Mouse (Mus musculus) hindbrain, embryonic 13.5 days (tissue): Measurements from ENCODE around the gene Ube4a. TPM values are rescaled to one million over a fixed set of nuclear protein-coding genes. Genes with fewer than 3 reads are reported as not detected.
A peak's percentile ranks its signal among the peaks of the same experiment; 100 is the strongest.
"Not testable (repeated sequence)": the region's sequence is repeated elsewhere in the genome, so short reads cannot be mapped to it uniquely, and the experiment has no call there.

Source experiments
- ATAC-seq: fragments of 200-750 bp; cut with Nextera tagmentation; 2 replicates; pipeline ENCODE4 v1.8.0; 2017; ENCODE audit warnings: moderate TSS enrichment; ENCODE audit not compliant: low FRiP score
- H3K27ac ChIP-seq: fragments of 300-500 bp; sonication (generic); 2 replicates; pipeline ENCODE4 v1.5.1; 2015; ENCODE audit warnings: inconsistent platforms, mild to moderate bottlenecking, moderate library complexity
- H3K27me3 ChIP-seq: fragments of 300-500 bp; sonication (generic); 2 replicates; pipeline ENCODE4 v1.6.1; 2015; ENCODE audit warnings: mild to moderate bottlenecking, inconsistent platforms
- H3K36me3 ChIP-seq: fragments of 300-500 bp; sonication (generic); 2 replicates; pipeline ENCODE4 v1.6.1; 2015; ENCODE audit warnings: mild to moderate bottlenecking, inconsistent platforms
- H3K4me1 ChIP-seq: fragments of 300-500 bp; sonication (generic); replicated peaks from 2 replicates; pipeline ENCODE4 v1.6.1; 2015; ENCODE audit warnings: inconsistent platforms
- H3K4me2 ChIP-seq: fragments of 300-500 bp; sonication (generic); 2 replicates; pipeline ENCODE4 v1.6.1; 2015; ENCODE audit warnings: inconsistent platforms, mild to moderate bottlenecking, moderate library complexity
- H3K4me3 ChIP-seq: fragments of 300-500 bp; sonication (generic); 2 replicates; pipeline ENCODE4 v1.5.1; 2015; ENCODE audit warnings: mild to moderate bottlenecking, inconsistent platforms
- H3K9ac ChIP-seq: fragments of 300-500 bp; sonication (generic); 2 replicates; pipeline ENCODE4 v1.6.1; 2015; ENCODE audit warnings: mild to moderate bottlenecking, inconsistent platforms
- H3K9me3 ChIP-seq: fragments of 300-500 bp; sonication (generic); 2 replicates; pipeline ENCODE4 v1.6.1; 2016; ENCODE audit warnings: inconsistent platforms
- WGBS: fragments of 180-500 bp; shearing (Covaris S2); methylation state at CpG from one replicate; pipeline ENCODE4 v1.1.7; 2015; 5-methylcytosine and 5-hydroxymethylcytosine counted together
- polyA plus RNA-seq: library from polyadenylated mRNA; unstranded; fragments of >200 nt; fragmentation: Nextera tagmentation; extraction: Ambion mirVana; gene quantifications from 2 replicates; pipeline ENCODE4 v1.2.1, GENCODE M21; 2015

Gene Ube4a
- polyA plus RNA-seq, 1 experiment from 2014 or later, result 35.6 TPM

GRCm38 (mm10) chr9:44979806-44980205 is 14.4 kb upstream of the Ube4a start:
- H3K9me3 ChIP-seq, result no peaks in the 10 kb centered on the region
- H3K36me3 ChIP-seq, result no peaks in the 10 kb centered on the region
- no peaks in the 10 kb centered on the region for H3K4me1 ChIP-seq
- WGBS, result 87% methylated on average over 7 of the region's 7 CpGs
- peaks cover 31% of the 10 kb centered on the region for H3K27me3 ChIP-seq
- no peak overlapping the region for H3K9ac ChIP-seq
- no peak for ATAC-seq
- H3K4me2 ChIP-seq, result no peak overlapping the region
- H3K4me3 ChIP-seq, result no peak overlapping the region
- H3K27ac ChIP-seq, result no peak overlapping the region

GRCm38 (mm10) chr9:44977813-44978212 is 12.4 kb upstream of the Ube4a start:
- no peak overlapping the region for H3K9ac ChIP-seq
- peaks cover 50% of the 10 kb centered on the region for H3K27me3 ChIP-seq
- no peaks in the 10 kb centered on the region for H3K36me3 ChIP-seq
- WGBS, result 80% methylated on average over 6 of the region's 6 CpGs
- H3K9me3 ChIP-seq, result no peaks in the 10 kb centered on the region
- H3K4me3 ChIP-seq, result no peak overlapping the region
- no peak for ATAC-seq
- H3K27ac ChIP-seq, result no peak overlapping the region
- H3K4me2 ChIP-seq, result no peak overlapping the region
- H3K4me1 ChIP-seq, result no peaks in the 10 kb centered on the region

DNA sequence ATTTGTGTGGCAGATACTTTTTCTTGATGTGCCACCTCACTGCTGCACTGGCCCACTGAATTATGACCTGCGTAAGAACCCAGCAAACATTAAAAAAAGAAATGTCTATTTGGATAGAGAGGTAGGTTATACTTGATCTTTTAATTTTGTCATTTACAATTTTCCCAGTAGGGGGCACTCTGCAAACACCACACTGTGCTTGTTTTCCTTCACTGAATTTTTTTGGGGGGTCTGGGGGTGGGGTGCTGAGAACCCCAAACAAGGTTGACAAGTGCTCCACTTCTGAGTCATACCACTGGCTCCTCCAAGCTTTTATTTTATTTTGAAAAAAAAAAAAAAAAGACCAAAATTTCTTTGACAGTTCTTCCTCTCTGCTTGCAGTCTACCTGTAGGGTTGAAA is 4.0 kb upstream of the Ube4a start:
- Histone ChIP-seq H3K4me3 (no peak overlapping the region), H3K27ac (no peak overlapping the region), H3K27me3 (peaks cover 28% of the 10 kb centered on the region), H3K9ac (no peak overlapping the region), H3K4me1 (peaks cover 10% of the 10 kb centered on the region), H3K4me2 (no peak overlapping the region), H3K36me3 (no peaks in the 10 kb centered on the region), H3K9me3 (no peaks in the 10 kb centered on the region)
- 79% methylated on average over 1 of the region's 1 CpGs for WGBS
- no peak for ATAC-seq

GRCm38 (mm10) chr9:44967763-44968162 is 2.4 kb upstream of the Ube4a start:
- WGBS, result 89% methylated on average over 5 of the region's 5 CpGs
- not testable (repeated sequence) for H3K9ac ChIP-seq, ATAC-seq, H3K4me3 ChIP-seq, H3K27ac ChIP-seq, H3K36me3 ChIP-seq, H3K9me3 ChIP-seq, H3K4me2 ChIP-seq
- Histone ChIP-seq H3K4me1 (peaks cover 15% of the 10 kb centered on the region), H3K27me3 (peaks cover 11% of the 10 kb centered on the region)

DNA sequence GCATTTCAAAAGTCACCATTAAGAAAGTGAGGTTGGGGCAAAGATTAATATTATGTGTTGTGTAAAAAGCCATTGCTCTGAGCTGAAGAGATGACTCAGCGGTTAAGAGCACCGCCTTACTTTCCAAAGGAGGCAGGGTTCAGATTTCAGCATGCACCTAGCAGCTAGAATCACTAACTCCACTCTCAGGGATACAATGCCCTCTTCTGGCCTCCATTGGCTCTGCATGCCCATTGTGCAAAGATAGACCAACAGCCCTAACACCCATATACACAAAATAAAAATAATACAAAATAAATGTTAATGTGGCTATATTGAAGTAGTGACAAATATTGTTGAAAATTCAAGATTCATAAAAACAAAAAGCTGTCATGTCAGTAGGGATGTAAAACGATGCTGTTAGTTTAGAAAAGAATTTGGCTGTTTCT is 1.4 kb upstream of the Ube4a start:
- no peaks in the 10 kb centered on the region for H3K9me3 ChIP-seq
- peaks cover 15% of the 10 kb centered on the region for H3K4me1 ChIP-seq
- peaks cover 9% of the 10 kb centered on the region; the same call in 1 of the 2 replicates for H3K27me3 ChIP-seq
- 28% methylated on average over 3 of the region's 3 CpGs for WGBS
- no peak overlapping the region for H3K4me2 ChIP-seq
- no peak overlapping the region for H3K27ac ChIP-seq
- H3K4me3 ChIP-seq, result no peak overlapping the region
- peaks cover 10% of the 10 kb centered on the region for H3K36me3 ChIP-seq
- ATAC-seq, result no peak
- H3K9ac ChIP-seq, result no peak overlapping the region

DNA sequence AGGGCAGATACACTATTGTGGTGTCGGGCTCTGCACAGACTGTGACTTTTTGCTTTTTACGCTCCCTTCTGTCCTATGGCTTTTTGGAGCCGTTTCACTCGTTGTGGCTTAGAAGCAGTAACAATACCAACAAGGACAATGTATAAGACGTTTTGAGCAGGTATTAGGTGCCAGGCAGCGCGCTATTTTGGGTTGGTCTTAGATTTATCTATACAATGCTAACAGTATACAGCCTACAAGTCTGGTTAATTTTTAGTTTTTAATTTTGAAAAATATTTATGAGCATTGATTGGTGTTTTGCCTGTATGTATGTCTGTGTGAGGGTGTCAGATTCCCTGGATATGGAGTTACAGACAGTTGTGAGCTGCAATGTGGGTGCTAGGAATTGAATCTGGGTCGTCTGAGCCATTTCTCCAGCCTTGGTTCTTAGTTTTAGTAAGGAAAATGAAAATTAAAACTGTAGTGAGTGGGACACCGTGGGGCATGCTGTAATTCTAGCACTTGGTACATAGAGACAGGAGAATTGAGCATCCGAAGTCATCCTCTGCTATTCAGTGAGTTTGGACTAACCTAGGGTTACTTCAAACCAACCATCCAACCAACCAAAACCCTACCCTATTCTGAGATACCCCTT is 550 bp upstream of the Ube4a start:
- Histone ChIP-seq H3K27ac (peak overlapping the region; percentile 71; the same call in 1 of the 2 replicates), H3K4me1 (peaks cover 15% of the 10 kb centered on the region), H3K9ac (peak overlapping the region; percentile 66; the same call in 1 of the 2 replicates), H3K4me2 (peak overlapping the region; percentile 70), H3K9me3 (no peaks in the 10 kb centered on the region), H3K4me3 (peak overlapping the region; percentile 91), H3K27me3 (peaks cover 6% of the 10 kb centered on the region; the same call in 1 of the 2 replicates), H3K36me3 (peaks cover 18% of the 10 kb centered on the region)
- 13% methylated on average over 10 of the region's 10 CpGs for WGBS
- ATAC-seq, result peak; percentile 67

DNA sequence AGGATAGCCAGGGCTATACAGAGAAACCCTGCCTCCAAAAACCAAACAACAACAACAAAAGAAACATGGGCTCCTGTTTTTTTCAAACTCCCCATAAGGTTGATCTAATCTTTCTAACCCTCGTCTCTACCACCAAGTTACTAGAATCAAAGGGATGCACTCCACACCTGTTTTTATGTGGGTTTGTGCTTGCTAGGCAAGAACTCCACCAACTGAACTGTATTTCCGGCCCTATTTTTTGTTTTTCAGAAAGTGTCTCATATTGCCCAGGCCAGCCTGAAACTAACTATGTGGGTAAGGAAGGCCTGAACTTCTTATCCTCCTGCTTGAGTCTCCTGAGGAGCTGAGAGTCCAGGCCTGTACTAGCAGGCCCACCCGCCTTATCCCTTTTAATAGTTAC is 11.0 kb downstream of the Ube4a start:
- 92% methylated on average over 3 of the region's 3 CpGs for WGBS
- no peak overlapping the region for H3K27ac ChIP-seq
- ATAC-seq, result no peak

DNA sequence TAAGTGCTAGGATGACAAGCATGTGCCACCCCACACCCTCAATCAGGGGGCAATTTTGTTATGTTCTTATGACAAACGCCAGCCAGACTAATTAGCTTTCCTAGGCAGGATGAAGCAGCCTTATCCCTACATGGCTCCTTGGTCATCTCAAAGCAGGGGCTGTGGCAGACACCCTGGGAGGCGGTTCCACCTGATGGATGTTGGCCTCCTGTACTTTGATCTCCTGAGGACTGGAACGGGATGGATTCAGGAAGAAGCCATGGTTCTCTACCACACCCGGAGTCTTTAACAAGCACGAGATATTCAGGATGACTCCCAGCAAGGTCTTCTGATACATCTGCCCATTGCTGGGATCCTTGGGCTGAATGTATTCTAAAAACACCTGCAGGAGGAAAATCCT is 17.6 kb downstream of the Ube4a start:
- H3K36me3 ChIP-seq, result peaks cover 95% of the 10 kb centered on the region
- H3K27ac ChIP-seq, result no peak overlapping the region
- no peak overlapping the region for H3K9ac ChIP-seq
- 90% methylated on average over 5 of the region's 5 CpGs for WGBS
- no peaks in the 10 kb centered on the region for H3K27me3 ChIP-seq
- H3K4me3 ChIP-seq, result no peak overlapping the region
- no peak for ATAC-seq
- no peak overlapping the region for H3K4me2 ChIP-seq
- H3K9me3 ChIP-seq, result no peaks in the 10 kb centered on the region
- H3K4me1 ChIP-seq, result no peaks in the 10 kb centered on the region

More for the DNA sequence above, 11.0 kb downstream of the Ube4a start:
- H3K4me3 ChIP-seq, result no peak overlapping the region
- no peaks in the 10 kb centered on the region for H3K9me3 ChIP-seq
- H3K4me1 ChIP-seq, result no peaks in the 10 kb centered on the region
- H3K36me3 ChIP-seq, result peaks cover 95% of the 10 kb centered on the region
- H3K27me3 ChIP-seq, result no peaks in the 10 kb centered on the region
- H3K4me2 ChIP-seq, result no peak overlapping the region
- H3K9ac ChIP-seq, result no peak overlapping the region

DNA sequence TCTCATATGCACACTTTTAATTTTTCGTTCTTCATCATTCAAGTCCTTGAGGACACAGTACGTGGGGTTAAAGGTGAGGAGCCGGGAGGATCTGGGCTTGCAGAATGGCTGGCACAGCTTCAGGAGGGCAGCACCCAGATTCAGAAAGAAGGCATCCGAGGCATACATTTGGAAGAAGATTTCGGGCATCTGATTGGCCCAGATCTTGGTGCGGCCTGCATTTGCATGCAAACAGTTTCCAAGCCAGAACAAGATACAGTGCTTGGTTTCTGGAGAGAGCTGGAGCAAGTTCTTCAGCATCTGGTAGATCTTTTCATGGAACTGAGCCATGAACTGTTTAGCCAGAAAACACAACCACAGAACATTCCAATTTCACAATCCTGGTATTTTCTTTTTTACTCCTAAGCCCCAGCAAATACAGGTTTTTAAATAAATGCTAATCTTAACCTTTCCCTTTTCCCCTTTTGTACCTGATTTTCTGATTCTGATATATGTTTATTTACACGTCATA is 19.2 kb downstream of the Ube4a start:
- Histone ChIP-seq H3K27me3 (no peaks in the 10 kb centered on the region), H3K4me2 (no peak overlapping the region), H3K27ac (no peak overlapping the region), H3K4me3 (no peak overlapping the region), H3K4me1 (no peaks in the 10 kb centered on the region), H3K9me3 (no peaks in the 10 kb centered on the region), H3K36me3 (peaks cover 96% of the 10 kb centered on the region), H3K9ac (no peak overlapping the region)
- 96% methylated on average over 7 of the region's 7 CpGs for WGBS
- no peak for ATAC-seq

DNA sequence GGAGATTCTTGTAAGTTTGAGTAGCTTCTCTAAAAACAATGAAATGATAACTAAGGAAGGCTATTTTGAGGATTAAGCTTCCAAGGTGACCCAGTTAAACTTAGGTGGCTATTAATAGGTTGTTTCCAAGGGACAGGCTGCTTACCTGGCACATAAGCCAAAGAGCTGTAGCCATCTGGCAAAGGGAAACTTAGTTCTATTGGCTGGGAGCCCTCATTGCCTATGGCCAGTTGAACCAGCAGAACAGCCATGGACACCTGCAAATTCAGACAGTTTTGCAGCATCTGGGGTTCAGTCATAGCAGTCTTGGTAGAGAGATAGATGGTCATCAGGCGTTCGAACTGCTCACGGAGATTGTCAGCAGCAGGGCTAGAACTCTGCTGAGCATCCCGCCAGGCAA is 23.0 kb downstream of the Ube4a start:
- Histone ChIP-seq H3K27me3 (no peaks in the 10 kb centered on the region), H3K27ac (no peak overlapping the region), H3K9me3 (no peaks in the 10 kb centered on the region), H3K9ac (no peak overlapping the region), H3K36me3 (peaks cover 92% of the 10 kb centered on the region), H3K4me3 (no peak overlapping the region), H3K4me1 (no peaks in the 10 kb centered on the region), H3K4me2 (no peak overlapping the region)
- no peak for ATAC-seq
- WGBS, result 95% methylated on average over 4 of the region's 4 CpGs

DNA sequence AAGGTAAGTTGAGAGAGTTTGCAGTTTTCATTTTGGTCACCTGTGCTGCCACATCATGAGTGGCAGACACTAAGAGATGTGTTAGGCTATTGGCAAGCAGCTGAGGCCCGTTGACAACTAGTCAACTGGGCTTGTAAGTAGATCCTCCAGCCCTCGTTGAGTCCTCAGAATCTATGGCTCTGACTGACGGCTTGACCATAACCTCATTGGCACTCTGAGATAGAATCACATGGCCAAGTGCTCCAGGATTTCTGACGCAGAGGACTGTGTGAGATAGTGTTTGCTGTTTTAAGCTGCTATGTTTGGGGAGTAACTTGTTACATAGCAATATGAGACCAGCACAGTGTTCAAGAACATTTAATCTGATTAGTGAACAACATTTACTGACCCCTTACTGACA is 23.6 kb downstream of the Ube4a start:
- no peak overlapping the region for H3K4me2 ChIP-seq
- no peaks in the 10 kb centered on the region for H3K27me3 ChIP-seq
- H3K27ac ChIP-seq, result no peak overlapping the region
- no peak overlapping the region for H3K4me3 ChIP-seq
- peaks cover 92% of the 10 kb centered on the region for H3K36me3 ChIP-seq
- H3K9ac ChIP-seq, result no peak overlapping the region
- no peaks in the 10 kb centered on the region for H3K4me1 ChIP-seq
- 91% methylated on average over 4 of the region's 4 CpGs for WGBS
- ATAC-seq, result no peak
- H3K9me3 ChIP-seq, result no peaks in the 10 kb centered on the region

DNA sequence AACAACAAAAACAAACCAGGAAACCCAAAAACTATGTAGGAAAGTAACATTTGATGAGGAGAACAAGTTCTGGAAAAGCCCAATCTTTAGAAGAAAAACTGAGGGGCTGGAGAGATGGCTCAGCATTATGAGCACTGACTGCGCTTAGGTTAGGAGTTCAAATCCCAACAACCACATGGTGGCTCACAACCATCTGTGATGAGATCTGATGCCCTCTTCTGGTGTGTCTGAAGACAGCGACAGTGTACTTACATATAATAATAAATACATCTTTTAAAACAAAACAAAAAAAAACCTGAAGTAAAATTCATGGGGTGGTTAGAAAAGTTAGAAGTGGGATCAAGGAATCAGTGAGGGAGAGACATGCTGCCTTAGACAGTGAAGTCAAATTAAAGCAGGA is 43.9 kb downstream of the Ube4a start:
- Histone ChIP-seq H3K27ac (peak overlapping the region; percentile 94; the same call in 1 of the 2 replicates), H3K9me3 (no peaks in the 10 kb centered on the region), H3K4me2 (peak overlapping the region; percentile 95), H3K27me3 (no peaks in the 10 kb centered on the region), H3K4me1 (peaks cover 10% of the 10 kb centered on the region), H3K9ac (peak overlapping the region; percentile 96), H3K4me3 (peak overlapping the region; percentile 99), H3K36me3 (peaks cover 12% of the 10 kb centered on the region)
- 65% methylated on average over 2 of the region's 2 CpGs for WGBS
- no peak for ATAC-seq

GRCm38 (mm10) chr9:44921123-44921468 is 44.3 kb downstream of the Ube4a start:
- WGBS, result 1% methylated on average over 8 of the region's 8 CpGs
- H3K36me3 ChIP-seq, result peaks cover 9% of the 10 kb centered on the region
- H3K4me3 ChIP-seq, result peak overlapping the region; percentile 99
- peaks cover 10% of the 10 kb centered on the region for H3K4me1 ChIP-seq
- no peaks in the 10 kb centered on the region for H3K9me3 ChIP-seq
- H3K27me3 ChIP-seq, result no peaks in the 10 kb centered on the region
- peak overlapping the region; percentile 96 for H3K9ac ChIP-seq
- peak; percentile 93 for ATAC-seq
- peak overlapping the region; percentile 95 for H3K4me2 ChIP-seq
- peak overlapping the region; percentile 94 for H3K27ac ChIP-seq
